Mouse (Mus musculus) monocyte, adult 2 months (primary cell): ENCODE measurements around the gene Olfr585.

Source experiments
- DNase-seq, 2 experiments: peaks; one replicate each; pipeline ENCODE4 v3.0.0; 2022; ENCODE audit warnings: low spot score in 2 of 2, low read depth in 1 of 2

Olfr585 gene

GRCm38 (mm10) chr7:103097420-103097819, at the start of gene Olfr585:
Gene Olfr585, plus strand, starts transcription at chr7:103097720.
- no peak for DNase-seq

- DNase-seq, result no peak
These were observed 46.5 kb upstream of the Olfr585 start, which contains the start of gene Olfr583 for GRCm38 (mm10) chr7:103051000-103051399. Gene Olfr583, plus strand, starts transcription at chr7:103051300.

- DNase-seq, result no peak
These were observed 15.9 kb upstream of the Olfr585 start, which contains the start of gene Olfr584 for GRCm38 (mm10) chr7:103081585-103081984. Gene Olfr584, plus strand, starts transcription at chr7:103081885.

GRCm38 (mm10) chr7:103119406-103119805, 21.9 kb downstream of the Olfr585 start:
- no peak for DNase-seq

GRCm38 (mm10) chr7:103125538-103125937, 28.0 kb downstream of the Olfr585 start, which contains the start of gene Olfr586:
Gene Olfr586, minus strand, starts transcription at chr7:103125638.
- no peak for DNase-seq

- no peak for DNase-seq
These were observed 43.1 kb downstream of the Olfr585 start, which contains the start of gene Olfr588-ps1 for GRCm38 (mm10) chr7:103140579-103140978. Gene Olfr588-ps1, plus strand, starts transcription at chr7:103140879.
